Mouse (Mus musculus) kidney, embryonic 16.5 days (tissue): ENCODE measurements around the gene Tnnt1. TPM values are rescaled to one million over a fixed set of nuclear protein-coding genes. Genes with fewer than 3 reads are reported as not detected.

Experiments used
- ATAC-seq: fragments of 200-750 bp; cut with Nextera tagmentation; 2 replicates; pipeline ENCODE4 v1.8.0; 2017; ENCODE audit warnings: moderate TSS enrichment; ENCODE audit not compliant: low FRiP score, low TSS enrichment
- H3K27ac ChIP-seq: fragments of 300-500 bp; sonication (generic); 2 replicates; pipeline ENCODE4 v1.5.1; 2014; ENCODE audit warnings: low read length
- H3K27me3 ChIP-seq: fragments of 300-500 bp; sonication (generic); 2 replicates; pipeline ENCODE4 v1.6.1; 2014; ENCODE audit warnings: low read length, control low read depth, mixed read lengths; ENCODE audit not compliant: insufficient read depth
- H3K36me3 ChIP-seq: fragments of 300-500 bp; sonication (generic); 2 replicates; pipeline ENCODE4 v1.6.1; 2014; ENCODE audit warnings: low read length, control low read depth, mixed read lengths; ENCODE audit not compliant: insufficient read depth
- H3K4me1 ChIP-seq: fragments of 300-500 bp; sonication (generic); 2 replicates; pipeline ENCODE4 v1.6.1; 2014; ENCODE audit warnings: low read length, control low read depth, mixed read lengths; ENCODE audit not compliant: insufficient read depth
- H3K4me2 ChIP-seq: fragments of 300-500 bp; sonication (generic); replicated peaks from 2 replicates; pipeline ENCODE4 v1.6.1; 2014; ENCODE audit warnings: low read depth, low read length
- H3K4me3 ChIP-seq: fragments of 300-500 bp; sonication (generic); 2 replicates; pipeline ENCODE4 v1.5.1; 2014; ENCODE audit warnings: mild to moderate bottlenecking, low read length
- H3K9ac ChIP-seq: fragments of 300-500 bp; sonication (generic); replicated peaks from 2 replicates; pipeline ENCODE4 v1.6.1; 2014; ENCODE audit warnings: low read length
- H3K9me3 ChIP-seq: fragments of 300-500 bp; sonication (generic); 2 replicates; pipeline ENCODE4 v1.6.1; 2016; ENCODE audit warnings: low read length, control low read depth
- WGBS: fragments of 180-500 bp; shearing (Covaris S2); extraction: QIAGEN DNeasy Blood & Tissue Kit; methylation state at CpG from one replicate; pipeline ENCODE4 v1.1.7; 2014; 5-methylcytosine and 5-hydroxymethylcytosine counted together
- polyA plus RNA-seq: library from polyadenylated mRNA; unstranded; fragments of >200 nt; fragmentation: Nextera tagmentation; extraction: Ambion mirVana; gene quantifications from 2 replicates; pipeline ENCODE4 v1.2.1, GENCODE M21; 2015

The Tnnt1 gene
- polyA plus RNA-seq, 1 experiment from 2014 or later, result 20.9 TPM

DNA sequence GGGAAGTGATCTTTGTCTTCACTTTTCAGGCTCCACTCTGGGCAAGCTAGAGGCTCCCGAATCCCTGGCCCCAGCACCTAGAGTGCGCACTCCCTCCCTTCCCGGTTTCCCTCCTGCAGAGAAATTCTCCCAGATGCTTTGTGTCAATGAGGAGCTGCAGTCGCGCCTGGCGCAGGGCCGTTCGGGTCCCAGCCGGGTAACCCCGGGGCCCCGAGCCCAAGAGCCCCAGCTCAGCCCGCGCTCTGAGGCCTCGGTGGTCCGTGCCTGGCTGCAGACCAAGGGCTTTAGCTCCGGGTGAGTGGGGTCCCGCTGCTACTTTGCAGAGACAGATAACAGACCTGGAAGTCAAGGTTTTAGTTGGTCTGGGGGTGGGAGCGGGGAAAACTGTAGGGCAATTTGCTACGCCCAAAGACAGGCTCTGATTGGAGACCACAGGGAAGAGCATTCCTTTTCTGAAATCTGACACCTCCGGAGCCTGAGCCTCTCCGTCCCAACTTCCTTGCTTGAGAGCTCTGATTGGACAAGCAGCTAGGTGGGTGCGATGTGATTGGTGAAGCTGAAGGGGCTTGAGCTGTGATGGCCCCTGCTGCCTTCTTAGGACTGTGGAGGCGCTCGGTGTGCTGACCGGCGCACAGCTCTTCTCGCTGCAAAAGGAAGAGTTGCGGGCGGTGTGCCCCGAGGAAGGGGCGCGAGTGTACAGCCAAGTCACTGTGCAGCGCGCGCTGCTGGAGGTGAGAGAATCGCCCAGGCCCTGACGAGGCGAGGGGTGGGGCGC, 38.0 kb downstream of the Tnnt1 start:
- H3K36me3 ChIP-seq, result peaks cover 18% of the 10 kb centered on the region
- peak overlapping the region; percentile 78 for H3K9ac ChIP-seq
- peaks cover 24% of the 10 kb centered on the region for H3K4me1 ChIP-seq
- H3K27me3 ChIP-seq, result peaks cover 17% of the 10 kb centered on the region
- ATAC-seq, result peak; percentile 98
- peak overlapping the region; percentile 92 for H3K4me2 ChIP-seq
- H3K4me3 ChIP-seq, result peak overlapping the region; percentile 64
- H3K9me3 ChIP-seq, result no peaks in the 10 kb centered on the region
- peak overlapping the region; percentile 99 for H3K27ac ChIP-seq
- WGBS, result under 1% methylated on average over 39 of the region's 39 CpGs

DNA sequence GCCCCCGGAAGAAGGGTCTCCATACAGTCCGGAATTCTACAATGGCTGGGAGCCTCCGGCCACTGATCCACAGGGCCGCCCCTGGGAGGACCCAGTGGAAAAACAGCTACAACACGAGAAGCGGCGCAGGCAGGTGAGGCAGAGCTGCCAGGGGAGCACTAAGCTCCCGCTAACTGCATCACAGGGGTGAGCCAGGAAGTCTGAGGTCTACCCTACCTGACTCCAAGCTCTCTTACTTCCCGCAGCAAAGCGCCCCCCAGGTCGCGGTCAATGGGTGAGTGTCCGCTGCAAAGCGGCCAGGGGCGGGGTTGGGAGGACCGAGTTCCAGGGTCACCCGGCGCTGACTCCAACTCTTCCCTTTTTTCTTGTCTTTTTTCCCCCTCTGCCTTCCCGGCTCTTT, 42.2 kb downstream of the Tnnt1 start:
- H3K27ac ChIP-seq, result no peak overlapping the region
- no peak overlapping the region for H3K9ac ChIP-seq
- peaks cover 14% of the 10 kb centered on the region for H3K4me1 ChIP-seq
- no peaks in the 10 kb centered on the region for H3K9me3 ChIP-seq
- peak overlapping the region; percentile 26; the same call in 1 of the 2 replicates for H3K4me2 ChIP-seq
- no peaks in the 10 kb centered on the region; the same call in 1 of the 2 replicates for H3K36me3 ChIP-seq
- no peak for ATAC-seq
- peaks cover 36% of the 10 kb centered on the region for H3K27me3 ChIP-seq
- no peak overlapping the region for H3K4me3 ChIP-seq
- WGBS, result 11% methylated on average over 19 of the region's 19 CpGs

DNA sequence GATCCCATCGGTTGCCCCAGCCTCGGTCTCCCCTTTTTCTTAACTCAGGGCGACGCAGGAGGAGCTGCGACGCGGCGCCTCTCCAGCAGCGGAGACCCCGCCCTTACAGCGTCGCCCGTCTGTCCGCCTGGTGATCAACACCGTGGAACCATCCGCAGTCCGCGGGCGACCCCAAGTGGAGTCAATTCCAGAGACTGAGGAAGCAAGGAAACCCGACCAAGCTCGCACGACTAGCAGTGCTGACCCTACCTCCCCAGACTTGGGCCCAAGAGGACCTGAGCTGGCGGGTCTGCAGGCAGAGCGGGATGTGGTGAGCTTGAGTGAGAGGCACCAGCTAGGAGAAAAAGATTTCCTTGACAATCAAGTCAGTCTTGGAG, 45.0 kb downstream of the Tnnt1 start:
- Histone ChIP-seq H3K9ac (peak overlapping the region; percentile 43), H3K9me3 (no peaks in the 10 kb centered on the region), H3K4me1 (0 out of 2 replicates have a peak, but pooled peaks cover 4% of the 10 kb centered on the region), H3K4me2 (peak overlapping the region; percentile 69), H3K36me3 (no peaks in the 10 kb centered on the region; the same call in 1 of the 2 replicates), H3K27me3 (peaks cover 36% of the 10 kb centered on the region), H3K27ac (no peak overlapping the region), H3K4me3 (peak overlapping the region; percentile 39)
- WGBS, result 2% methylated on average over 24 of the region's 24 CpGs
- ATAC-seq, result peak; percentile 90

DNA sequence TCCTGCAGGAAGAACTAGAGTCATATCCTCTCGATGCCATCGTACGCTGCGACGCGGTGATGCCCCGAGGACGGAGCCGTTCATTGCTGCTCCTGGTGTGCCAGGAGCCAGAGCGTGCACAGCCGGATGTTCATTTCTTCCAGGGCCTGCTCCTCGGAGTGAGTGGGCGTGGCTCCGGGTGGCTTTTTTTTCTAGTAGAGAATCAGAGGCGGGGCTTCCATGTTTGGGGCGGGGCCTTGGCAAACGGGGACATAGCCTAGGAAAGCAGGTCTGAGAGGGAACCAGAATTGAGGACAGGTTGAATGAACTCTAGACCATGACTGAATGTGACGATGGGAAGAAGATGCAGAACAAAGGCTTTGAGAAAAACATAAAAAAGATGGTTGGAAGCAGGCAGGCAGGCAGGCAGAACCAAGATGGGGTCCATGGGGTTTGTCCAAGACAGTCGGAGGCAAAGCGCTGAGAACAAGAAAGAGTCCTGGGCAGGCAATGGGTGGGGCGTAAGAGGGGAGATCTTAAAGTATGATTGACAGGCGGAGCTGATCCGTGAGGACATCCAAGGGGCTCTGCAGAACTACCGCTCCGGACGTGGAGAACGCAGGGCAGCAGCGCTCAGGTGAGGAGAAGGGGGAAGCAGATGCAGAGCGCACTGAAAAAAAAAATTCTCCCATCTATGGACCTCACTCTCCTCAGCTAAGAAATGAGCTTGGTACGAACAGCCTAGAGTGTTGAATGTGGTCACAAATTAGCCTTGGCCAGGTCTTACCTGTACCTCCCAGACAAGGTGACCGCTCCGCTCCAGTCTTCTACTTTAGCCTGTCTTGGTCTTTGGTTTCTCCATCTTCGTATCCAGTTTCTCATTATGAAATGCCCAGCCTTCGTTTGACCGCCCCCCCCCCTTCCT, 45.7 kb downstream of the Tnnt1 start:
- Histone ChIP-seq H3K27ac (no peak overlapping the region), H3K9ac (peak overlapping the region; percentile 62), H3K4me3 (peak overlapping the region; percentile 39), H3K36me3 (no peaks in the 10 kb centered on the region; the same call in 1 of the 2 replicates), H3K4me2 (peak overlapping the region; percentile 69), H3K9me3 (no peaks in the 10 kb centered on the region), H3K4me1 (0 out of 2 replicates have a peak, but pooled peaks cover 4% of the 10 kb centered on the region), H3K27me3 (peaks cover 36% of the 10 kb centered on the region)
- peak; percentile 44 for ATAC-seq
- 3% methylated on average over 35 of the region's 35 CpGs for WGBS

DNA sequence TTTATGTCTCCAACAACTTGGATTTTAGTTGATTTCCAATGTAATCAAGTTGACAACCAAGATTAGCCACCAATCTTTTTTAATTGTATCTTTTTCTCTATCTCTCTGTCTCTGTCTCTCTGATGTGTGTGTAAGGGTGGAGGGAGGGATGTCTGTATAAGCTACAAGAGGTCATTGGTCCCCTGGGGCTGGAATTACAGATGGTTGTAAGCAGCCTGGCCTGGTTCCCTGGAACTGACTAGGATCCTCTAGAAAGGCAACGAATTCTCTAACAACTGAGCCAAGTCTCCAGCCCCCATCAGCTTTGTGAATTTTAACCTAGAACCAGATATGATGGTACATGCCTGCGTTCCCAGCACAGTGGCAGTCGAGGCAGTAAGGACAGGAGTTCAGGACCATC, 48.4 kb downstream of the Tnnt1 start:
- 68% methylated on average over 3 of the region's 3 CpGs for WGBS
- ATAC-seq, result no peak

DNA sequence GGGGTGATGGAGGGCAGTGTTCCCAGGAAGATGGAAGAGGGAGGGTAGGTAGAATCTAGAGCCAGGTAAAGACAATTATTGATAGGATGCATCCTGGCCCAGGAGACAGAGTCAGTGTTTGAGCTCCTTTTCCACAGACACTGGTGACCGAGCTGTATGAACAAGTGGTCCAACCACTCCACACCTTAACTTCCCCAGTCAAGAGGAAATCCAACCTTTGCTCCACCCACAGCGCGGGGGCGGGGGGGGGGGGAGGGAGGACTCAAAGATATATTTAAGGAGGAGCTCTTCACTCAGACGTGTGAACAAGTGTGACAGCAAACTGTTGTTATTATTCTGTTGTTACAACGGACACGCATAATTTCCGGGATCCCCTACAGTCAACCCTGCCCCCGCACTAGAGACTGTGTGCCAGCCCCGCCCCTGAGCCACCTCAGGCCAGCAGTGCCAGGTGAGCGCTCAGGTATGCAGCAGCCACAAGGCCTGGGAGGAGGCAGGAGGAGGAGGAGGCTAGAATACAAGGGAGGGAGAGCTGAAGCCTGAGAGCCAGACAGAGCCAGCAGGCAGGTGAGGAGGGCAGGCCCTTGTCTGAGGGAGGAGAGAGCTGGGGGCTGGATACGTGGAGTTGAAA, 51.9 kb downstream of the Tnnt1 start:
- no peaks in the 10 kb centered on the region for H3K27me3 ChIP-seq
- H3K9ac ChIP-seq, result no peak overlapping the region
- H3K4me3 ChIP-seq, result 0 out of 2 replicates have a peak overlapping the region, but pooled peaks have one; percentile 18
- ATAC-seq, result peak; percentile 89
- peaks cover 13% of the 10 kb centered on the region; the same call in 1 of the 2 replicates for H3K4me1 ChIP-seq
- H3K36me3 ChIP-seq, result no peaks in the 10 kb centered on the region
- no peaks in the 10 kb centered on the region for H3K9me3 ChIP-seq
- 3% methylated on average over 12 of the region's 12 CpGs for WGBS
- peak overlapping the region; percentile 72; the same call in 1 of the 2 replicates for H3K27ac ChIP-seq
- H3K4me2 ChIP-seq, result peak overlapping the region; percentile 39

More for the DNA sequence above, 48.4 kb downstream of the Tnnt1 start:
- Histone ChIP-seq H3K4me3 (no peak overlapping the region), H3K9me3 (no peaks in the 10 kb centered on the region), H3K4me1 (peaks cover 17% of the 10 kb centered on the region; the same call in 1 of the 2 replicates), H3K9ac (no peak overlapping the region), H3K4me2 (no peak overlapping the region), H3K27me3 (peaks cover 15% of the 10 kb centered on the region), H3K27ac (no peak overlapping the region), H3K36me3 (no peaks in the 10 kb centered on the region)

DNA sequence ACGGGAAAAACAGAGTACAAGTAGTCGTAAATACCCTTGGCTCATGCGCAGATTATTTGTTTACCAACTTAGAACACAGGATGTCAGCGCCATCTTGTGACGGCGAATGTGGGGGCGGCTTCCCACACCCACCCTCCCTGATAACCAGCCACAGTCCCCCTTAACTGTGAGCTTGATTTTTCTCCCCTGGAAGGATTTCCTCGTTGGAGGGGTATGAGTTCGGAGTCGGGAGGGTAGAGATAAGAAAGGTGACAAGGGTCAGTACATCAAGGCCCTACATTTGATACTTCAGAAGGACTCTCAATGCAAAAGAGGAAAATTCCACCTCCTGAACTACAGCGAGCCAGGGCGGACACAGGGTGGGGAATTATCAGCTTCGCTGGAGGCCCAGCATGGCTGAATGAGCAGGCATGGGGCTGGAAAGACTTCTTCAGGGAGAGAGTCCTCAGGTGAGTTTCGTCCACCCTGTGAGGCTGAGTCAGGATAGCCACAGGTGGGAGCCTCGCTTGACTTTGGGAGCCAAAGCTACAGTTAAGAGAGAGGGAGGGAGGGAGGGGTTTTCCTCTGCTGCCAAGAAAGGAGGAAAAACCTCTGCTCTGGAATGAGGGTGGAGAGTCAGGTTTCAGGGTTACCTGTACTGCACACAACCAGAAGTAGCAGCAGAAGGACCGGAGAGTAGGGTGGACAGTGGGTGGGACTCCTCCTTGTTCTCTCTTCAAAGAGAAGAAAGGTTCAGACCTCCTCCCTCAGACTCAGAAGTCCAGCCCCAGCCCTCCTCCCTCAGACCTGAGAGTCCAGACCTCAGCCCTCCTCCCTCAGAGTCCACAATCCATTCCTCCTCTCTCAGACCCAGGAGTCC, 55.4 kb downstream of the Tnnt1 start, which contains the start of gene Eps8l1:
Gene Eps8l1 (plus strand): TSS at position 99 of the 859 bp plus-strand sequence.
- peaks cover 13% of the 10 kb centered on the region; the same call in 1 of the 2 replicates for H3K4me1 ChIP-seq
- peak; percentile 52 for ATAC-seq
- H3K36me3 ChIP-seq, result no peaks in the 10 kb centered on the region
- peak within 1 kb of the TSS; percentile 75 for H3K27ac ChIP-seq
- H3K4me2 ChIP-seq, result peak within 1 kb of the TSS; percentile 49
- H3K4me3 ChIP-seq, result peak within 1 kb of the TSS; percentile 42
- no peaks in the 10 kb centered on the region for H3K9me3 ChIP-seq
- 68% methylated on average over 12 of the region's 16 CpGs for WGBS
- H3K9ac ChIP-seq, result peak within 1 kb of the TSS; percentile 63
- H3K27me3 ChIP-seq, result no peaks in the 10 kb centered on the region
